Mouse (Mus musculus) lung, embryonic 16.5 days (tissue): ENCODE measurements around the gene Mpdu1. TPM values are rescaled to one million over a fixed set of nuclear protein-coding genes. Genes with fewer than 3 reads are reported as not detected.

Source experiments
- ATAC-seq: fragments of 200-750 bp; cut with Nextera tagmentation; 2 replicates; pipeline ENCODE4 v1.8.0; 2017; ENCODE audit warnings: low read depth, mild to moderate bottlenecking, moderate library complexity
- H3K27ac ChIP-seq: fragments of 300-500 bp; sonication (generic); 2 replicates; pipeline ENCODE4 v1.5.1; 2014; ENCODE audit warnings: mild to moderate bottlenecking, control low read depth, low read length
- H3K27me3 ChIP-seq: fragments of 300-500 bp; sonication (generic); 2 replicates; pipeline ENCODE4 v1.6.1; 2014; ENCODE audit warnings: low read depth, low read length, mixed read lengths; ENCODE audit not compliant: control insufficient read depth, insufficient read depth
- H3K36me3 ChIP-seq: fragments of 300-500 bp; sonication (generic); 2 replicates; pipeline ENCODE4 v1.6.1; 2014; ENCODE audit warnings: low read length; ENCODE audit not compliant: control insufficient read depth, insufficient read depth
- H3K4me1 ChIP-seq: fragments of 300-500 bp; sonication (generic); replicated peaks from 2 replicates; pipeline ENCODE4 v1.6.1; 2014; ENCODE audit warnings: low read length, mixed read lengths; ENCODE audit not compliant: control insufficient read depth, insufficient read depth
- H3K4me2 ChIP-seq: fragments of 300-500 bp; sonication (generic); 2 replicates; pipeline ENCODE4 v1.6.1; 2014; ENCODE audit warnings: low read depth, low read length, control low read depth
- H3K4me3 ChIP-seq: fragments of 300-500 bp; sonication (generic); 2 replicates; pipeline ENCODE4 v1.5.1; 2014; ENCODE audit warnings: mild to moderate bottlenecking, low read length, control low read depth
- H3K9ac ChIP-seq: fragments of 300-500 bp; sonication (generic); 2 replicates; pipeline ENCODE4 v1.6.1; 2014; ENCODE audit warnings: low read length, control low read depth
- H3K9me3 ChIP-seq: fragments of 300-500 bp; sonication (generic); 2 replicates; pipeline ENCODE4 v1.6.1; 2016; ENCODE audit warnings: low read length; ENCODE audit not compliant: control insufficient read depth
- WGBS: fragments of 180-500 bp; shearing (Covaris S2); extraction: QIAGEN DNeasy Blood & Tissue Kit; methylation state at CpG from one replicate; pipeline ENCODE4 v1.1.7; 2014; 5-methylcytosine and 5-hydroxymethylcytosine counted together
- polyA plus RNA-seq: library from polyadenylated mRNA; unstranded; fragments of >200 nt; fragmentation: Nextera tagmentation; extraction: Ambion mirVana; gene quantifications from 2 replicates; pipeline ENCODE4 v1.2.1, GENCODE M21; 2015

Mpdu1 gene
- polyA plus RNA-seq, 1 experiment from 2014 or later = 71.0 TPM

GRCm38 (mm10) chr11:69670786-69671725 lies 8.6 kb upstream of the Mpdu1 start:
- peak overlapping the region; percentile 93 for H3K4me2 ChIP-seq
- peak overlapping the region; percentile 68 for H3K4me3 ChIP-seq
- H3K4me1 ChIP-seq = peaks cover 21% of the 10 kb centered on the region
- H3K9me3 ChIP-seq = no peaks in the 10 kb centered on the region
- ATAC-seq = peak; percentile 78
- peak overlapping the region; percentile 97 for H3K27ac ChIP-seq
- peak overlapping the region; percentile 90 for H3K9ac ChIP-seq
- H3K36me3 ChIP-seq = peaks cover 53% of the 10 kb centered on the region
- H3K27me3 ChIP-seq = no peaks in the 10 kb centered on the region
- WGBS = under 1% methylated on average over 50 of the region's 61 CpGs

- Histone ChIP-seq H3K9me3 (no peaks in the 10 kb centered on the region), H3K27me3 (no peaks in the 10 kb centered on the region), H3K4me2 (no peak overlapping the region), H3K36me3 (peaks cover 53% of the 10 kb centered on the region), H3K27ac (no peak overlapping the region), H3K4me3 (no peak overlapping the region), H3K4me1 (peaks cover 23% of the 10 kb centered on the region), H3K9ac (no peak overlapping the region)
- ATAC-seq = no peak
- 87% methylated on average over 3 of the region's 3 CpGs for WGBS
Observed at GRCm38 (mm10) chr11:69666665-69667005, 4.2 kb upstream of the Mpdu1 start.

GRCm38 (mm10) chr11:69665961-69666664 lies 3.7 kb upstream of the Mpdu1 start, which contains the start of gene Cd68:
Gene Cd68 (minus strand): TSS chr11:69666153.
- Histone ChIP-seq H3K27ac (no peak within 1 kb of the TSS), H3K36me3 (peaks cover 53% of the 10 kb centered on the region)
- WGBS = 27% methylated on average over 7 of the region's 7 CpGs

GRCm38 (mm10) chr11:69665457-69665960 lies 3.1 kb upstream of the Mpdu1 start:
- no peaks in the 10 kb centered on the region for H3K27me3 ChIP-seq
- H3K4me2 ChIP-seq = no peak overlapping the region
- peaks cover 49% of the 10 kb centered on the region for H3K36me3 ChIP-seq
- no peak for ATAC-seq
- no peak overlapping the region for H3K4me3 ChIP-seq
- no peak overlapping the region for H3K9ac ChIP-seq
- no peaks in the 10 kb centered on the region for H3K9me3 ChIP-seq
- 57% methylated on average over 9 of the region's 9 CpGs for WGBS
- H3K27ac ChIP-seq = no peak overlapping the region
- peaks cover 28% of the 10 kb centered on the region for H3K4me1 ChIP-seq

More at GRCm38 (mm10) chr11:69665961-69666664, 3.7 kb upstream of the Mpdu1 start, which contains the start of gene Cd68:
- Histone ChIP-seq H3K4me3 (no peak within 1 kb of the TSS), H3K9ac (peak within 1 kb of the TSS; percentile 9; the same call in 1 of the 2 replicates), H3K27me3 (no peaks in the 10 kb centered on the region), H3K4me1 (peaks cover 28% of the 10 kb centered on the region), H3K4me2 (no peak within 1 kb of the TSS), H3K9me3 (no peaks in the 10 kb centered on the region)
- ATAC-seq = no peak

- no peaks in the 10 kb centered on the region for H3K9me3 ChIP-seq
- 87% methylated on average over 7 of the region's 7 CpGs for WGBS
- H3K27ac ChIP-seq = no peak overlapping the region
- ATAC-seq = no peak
- peak overlapping the region; percentile 9; the same call in 1 of the 2 replicates for H3K9ac ChIP-seq
- no peak overlapping the region for H3K4me3 ChIP-seq
- H3K4me1 ChIP-seq = peaks cover 22% of the 10 kb centered on the region
- peaks cover 45% of the 10 kb centered on the region for H3K36me3 ChIP-seq
- no peak overlapping the region for H3K4me2 ChIP-seq
- H3K27me3 ChIP-seq = no peaks in the 10 kb centered on the region
Observed at GRCm38 (mm10) chr11:69664841-69665240, 2.4 kb upstream of the Mpdu1 start.

- peaks cover 36% of the 10 kb centered on the region for H3K36me3 ChIP-seq
- no peak overlapping the region for H3K9ac ChIP-seq
- H3K4me1 ChIP-seq = peaks cover 13% of the 10 kb centered on the region
- H3K4me2 ChIP-seq = no peak overlapping the region
- ATAC-seq = no peak
- peak overlapping the region; percentile 97; the same call in 1 of the 2 replicates for H3K27ac ChIP-seq
- no peaks in the 10 kb centered on the region for H3K27me3 ChIP-seq
- no peak overlapping the region for H3K4me3 ChIP-seq
- WGBS = 76% methylated on average over 6 of the region's 6 CpGs
- no peaks in the 10 kb centered on the region for H3K9me3 ChIP-seq
Observed at GRCm38 (mm10) chr11:69663795-69664194, 1.4 kb upstream of the Mpdu1 start.

GRCm38 (mm10) chr11:69662967-69663671 lies 677 bp upstream of the Mpdu1 start:
- peak overlapping the region; percentile 76 for H3K9ac ChIP-seq
- H3K27me3 ChIP-seq = no peaks in the 10 kb centered on the region
- peaks cover 13% of the 10 kb centered on the region for H3K4me1 ChIP-seq
- H3K27ac ChIP-seq = peak overlapping the region; percentile 97
- WGBS = 60% methylated on average over 13 of the region's 13 CpGs
- no peak for ATAC-seq
- H3K36me3 ChIP-seq = peaks cover 33% of the 10 kb centered on the region
- no peaks in the 10 kb centered on the region for H3K9me3 ChIP-seq
- H3K4me3 ChIP-seq = peak overlapping the region; percentile 69
- H3K4me2 ChIP-seq = peak overlapping the region; percentile 58

- Histone ChIP-seq H3K9ac (peak overlapping the region; percentile 76), H3K4me2 (peak overlapping the region; percentile 58), H3K36me3 (peaks cover 25% of the 10 kb centered on the region), H3K9me3 (no peaks in the 10 kb centered on the region), H3K4me1 (peaks cover 13% of the 10 kb centered on the region), H3K4me3 (peak overlapping the region; percentile 69), H3K27me3 (no peaks in the 10 kb centered on the region), H3K27ac (peak overlapping the region; percentile 97)
- WGBS = 60% methylated on average over 3 of the region's 3 CpGs
- ATAC-seq = no peak
Observed at GRCm38 (mm10) chr11:69661221-69661881, 1.1 kb downstream of the Mpdu1 start.
